Mouse (Mus musculus): Measurements from ENCODE around the gene Reep3.
A peak's percentile ranks its signal among the peaks of the same experiment; 100 is the strongest.

The Reep3 gene

GRCm38 (mm10) chr10:67051466-67051865 is 45.3 kb downstream of the Reep3 start:
- DNase-seq (ENCODE audit: low spot score): no peak

- DNase-seq (ENCODE audit: low spot score): no peak
These were observed 46.0 kb downstream of the Reep3 start for GRCm38 (mm10) chr10:67050766-67051165.

GRCm38 (mm10) chr10:67049621-67050020 is 47.1 kb downstream of the Reep3 start:
- no peak for DNase-seq (ENCODE audit: low spot score)

- no peak for DNase-seq (ENCODE audit: low spot score)
These were observed 47.7 kb downstream of the Reep3 start for GRCm38 (mm10) chr10:67048871-67049615.

- no peak for DNase-seq (ENCODE audit: low spot score)
These were observed 48.8 kb downstream of the Reep3 start for GRCm38 (mm10) chr10:67047712-67048645.

- DNase-seq (ENCODE audit: low spot score): no peak
These were observed 51.4 kb downstream of the Reep3 start for GRCm38 (mm10) chr10:67045192-67045899.

- no peak for DNase-seq (ENCODE audit: low spot score)
These were observed 52.4 kb downstream of the Reep3 start for GRCm38 (mm10) chr10:67044346-67044745.

GRCm38 (mm10) chr10:67043236-67043635 is 53.5 kb downstream of the Reep3 start:
- DNase-seq (ENCODE audit: low spot score): no peak

GRCm38 (mm10) chr10:67040410-67040809 is 56.3 kb downstream of the Reep3 start:
- DNase-seq (ENCODE audit: low spot score): no peak

GRCm38 (mm10) chr10:67039001-67039400 is 57.7 kb downstream of the Reep3 start:
- DNase-seq (ENCODE audit: low spot score): no peak

GRCm38 (mm10) chr10:67036542-67036941 is 60.2 kb downstream of the Reep3 start:
- DNase-seq (ENCODE audit: low spot score): no peak

GRCm38 (mm10) chr10:67036141-67036540 is 60.6 kb downstream of the Reep3 start:
- DNase-seq (ENCODE audit: low spot score): no peak

GRCm38 (mm10) chr10:67031186-67031585 is 65.6 kb downstream of the Reep3 start:
- DNase-seq (ENCODE audit: low spot score): no peak

- DNase-seq (ENCODE audit: low spot score): no peak
These were observed 67.4 kb downstream of the Reep3 start for GRCm38 (mm10) chr10:67029297-67029696.

- DNase-seq (ENCODE audit: low spot score): no peak
These were observed 70.4 kb downstream of the Reep3 start for GRCm38 (mm10) chr10:67026375-67026774.

GRCm38 (mm10) chr10:67025573-67026236 is 71.0 kb downstream of the Reep3 start:
- DNase-seq (ENCODE audit: low spot score): peak; percentile 58

- DNase-seq (ENCODE audit: low spot score): no peak
These were observed 72.4 kb downstream of the Reep3 start for GRCm38 (mm10) chr10:67024391-67024790.

- no peak for DNase-seq (ENCODE audit: low spot score)
These were observed 73.7 kb downstream of the Reep3 start for GRCm38 (mm10) chr10:67023092-67023491.

GRCm38 (mm10) chr10:67021494-67021893 is 75.3 kb downstream of the Reep3 start:
- DNase-seq (ENCODE audit: low spot score): no peak

GRCm38 (mm10) chr10:67018875-67019274 is 77.9 kb downstream of the Reep3 start:
- no peak for DNase-seq (ENCODE audit: low spot score)

GRCm38 (mm10) chr10:67017891-67018290 is 78.9 kb downstream of the Reep3 start:
- DNase-seq (ENCODE audit: low spot score): no peak

- no peak for DNase-seq (ENCODE audit: low spot score)
These were observed 79.4 kb downstream of the Reep3 start for GRCm38 (mm10) chr10:67017315-67017714.

Measured in ovary, postnatal 10 days (tissue).